Mouse (Mus musculus) bone marrow macrophage, adult 2 months (primary cell): ENCODE measurements at regions not wholly inside any gene's neighbourhood (a gene's known extent, or its start where the extent isn't known, plus 50 kb on each side); places are given as distances from the start of the nearest gene placed in this dataset.
"Not testable (repeated sequence)": the region's sequence is repeated elsewhere in the genome, so short reads cannot be mapped to it uniquely, and the experiment has no call there.

Experiments
- CTCF ChIP-seq: IDR thresholded peaks from 2 replicates; pipeline ENCODE4 v1.5.1; 2012; ENCODE audit warnings: low read depth, mild to moderate bottlenecking, low read length, moderate library complexity
- POLR2A ChIP-seq: IDR thresholded peaks from 2 replicates; pipeline ENCODE4 v1.6.1; 2012; ENCODE audit warnings: mild to moderate bottlenecking, low read depth, low read length, borderline replicate concordance

DNA sequence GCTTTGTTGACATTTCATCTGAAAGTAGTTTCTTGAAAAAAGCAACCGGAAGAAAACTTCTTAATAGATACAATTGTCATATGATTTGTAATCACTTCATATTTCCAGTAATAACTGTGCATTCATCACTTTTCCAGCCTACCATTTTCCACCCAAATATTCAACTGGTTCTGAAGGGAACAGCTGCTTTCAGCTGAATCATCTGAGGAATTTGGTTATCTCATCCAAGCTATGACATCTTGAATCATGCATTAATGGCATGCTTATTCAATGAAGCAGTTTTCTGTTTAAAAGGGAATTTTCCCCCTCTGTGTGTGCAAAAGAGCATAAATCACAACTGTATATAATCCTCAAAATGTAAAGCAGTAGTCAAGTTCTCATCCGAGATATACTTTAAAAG lies 97.2 kb upstream of the Cdk6 start:
- TF ChIP-seq CTCF, POLR2A: not testable (repeated sequence)
